Mouse (Mus musculus) left cerebral cortex, postnatal 25 days (tissue): ENCODE data around the gene Ran. TPM values are rescaled to one million over a fixed set of nuclear protein-coding genes. Genes with fewer than 3 reads are reported as not detected.

Experiments used
- DNase-seq, 2 experiments: peaks; one replicate each; pipeline ENCODE4 v3.0.0; 2022; ENCODE audit warnings: low spot score in 2 of 2, mixed read lengths in 1 of 2
- intact Hi-C: fragments of 180-260 bp; cut with DNase I; formaldehyde crosslinking; loops from one replicate; pipeline ENCODE4 v1.15.1; 2025
- total RNA-seq, 2 experiments: library from RNA; stranded (reverse); gene quantifications; 2 replicates each; pipeline ENCODE4 v1.2.3; 2021

Gene Ran
- total RNA-seq, 2 experiments from 2014 or later, result 150 to 162 TPM

- no peak for DNase-seq
- intact Hi-C loops, result no loop called here
These were observed 34.9 kb downstream of the Ran start for GRCm38 (mm10) chr5:129054675-129055284.

- DNase-seq, result no peak
These were observed 39.2 kb downstream of the Ran start for GRCm38 (mm10) chr5:129059116-129059515.

GRCm38 (mm10) chr5:129061579-129061978 is 41.7 kb downstream of the Ran start:
- peak; percentile 77 to 87 for DNase-seq
- intact Hi-C loops, result loop anchor here (2.0 to 5.0 kb wide), 2 partner anchors 113 to 321 kb away; no protein-coding TSS in a partner anchor

More at GRCm38 (mm10) chr5:129059116-129059515, 39.2 kb downstream of the Ran start:
- intact Hi-C loops, result no loop called here

GRCm38 (mm10) chr5:129063037-129063791 is 43.3 kb downstream of the Ran start:
- intact Hi-C loops, result loop anchor here (2.0 to 5.0 kb wide), 3 partner anchors 319 to 522 kb away; partner anchors contain the start of gene Mmp17

GRCm38 (mm10) chr5:129063792-129064087 is 43.9 kb downstream of the Ran start:
- intact Hi-C loops, result loop anchor here (2.0 to 5.0 kb wide), 4 partner anchors 57 to 521 kb away; partner anchors contain the start of gene Mmp17
- no peak for DNase-seq

More at GRCm38 (mm10) chr5:129063037-129063791, 43.3 kb downstream of the Ran start:
- DNase-seq, result peak; percentile 81 to 90

GRCm38 (mm10) chr5:129064186-129064585 is 44.3 kb downstream of the Ran start:
- DNase-seq, result no peak
- intact Hi-C loops, result loop anchor here (2.0 to 5.0 kb wide), 2 partner anchors 57 to 318 kb away; no protein-coding TSS in a partner anchor

- intact Hi-C loops, result loop anchor here (2.0 kb wide), 1 partner anchor 56 kb away; no protein-coding TSS in a partner anchor
These were observed 45.4 kb downstream of the Ran start for GRCm38 (mm10) chr5:129065301-129065700.

GRCm38 (mm10) chr5:129065946-129066345 is 46.1 kb downstream of the Ran start:
- intact Hi-C loops, result loop anchor here (2.0 kb wide), 3 partner anchors 47 to 73 kb away; no protein-coding TSS in a partner anchor

More at GRCm38 (mm10) chr5:129065301-129065700, 45.4 kb downstream of the Ran start:
- peak in 1 of 2 experiments; percentile 69 for DNase-seq

GRCm38 (mm10) chr5:129066541-129067230 is 46.8 kb downstream of the Ran start:
- intact Hi-C loops, result loop anchor here (2.0 kb wide), 2 partner anchors 46 to 72 kb away; no protein-coding TSS in a partner anchor
- peak in 1 of 2 experiments; percentile 55 for DNase-seq

More at GRCm38 (mm10) chr5:129065946-129066345, 46.1 kb downstream of the Ran start:
- DNase-seq, result no peak

- intact Hi-C loops, result loop anchor here (2.0 kb wide), 2 partner anchors 45 to 71 kb away; no protein-coding TSS in a partner anchor
- DNase-seq, result peak in 1 of 2 experiments; percentile 68
These were observed 47.5 kb downstream of the Ran start for GRCm38 (mm10) chr5:129067231-129067834.

GRCm38 (mm10) chr5:129071761-129072280 is 52.0 kb downstream of the Ran start:
- intact Hi-C loops, result no loop called here
- no peak for DNase-seq

- DNase-seq, result no peak
- intact Hi-C loops, result no loop called here
These were observed 53.5 kb downstream of the Ran start for GRCm38 (mm10) chr5:129073404-129073803.

Other genes with a start within 250 kb of the Ran start
- 100 to 1,000 TPM; 137 to 150 TPM for gene Rimbp2, start 66.6 kb upstream of the Ran start, total RNA-seq
- 10 to 100 TPM; 17.7 to 27.1 TPM for gene Stx2, start 11.5 kb upstream of the Ran start, total RNA-seq
- gene Adgrd1, start 76.7 kb downstream of the Ran start, total RNA-seq, result 1 to 10 TPM; 2.3 to 2.9 TPM